Comparison of ENCODE assay signal across 23 mouse cellular contexts in genomic region chr3:117893736-117894135, GRCm38 (mm10).
"Had no signal": no experiment of that assay in that cellular context is flagged by ENCODE, and none has a peak within 500 bp of the region (broad histone marks: within the 10 kb centered on the region; RNA-seq: fewer than 3 reads in every experiment).

No protein-coding gene starts in this region.

- DNase-seq: kidney, adult 18-20 months; kidney, adult 9 months; kidney, postnatal 25 days; layer of hippocampus, adult 9-11 months; layer of hippocampus, postnatal 36 days; liver, postnatal 0 days; lung, embryonic 14.5 days; right cerebral cortex, adult 18-20 months; right cerebral cortex, postnatal 14 days; right cerebral cortex, postnatal 4 days; thymus, adult 18-20 months; thymus, postnatal 36 days had no signal

- H3K9me3 ChIP-seq: megakaryocyte, embryonic 14.5 days; midbrain, embryonic 10.5 days; midbrain, embryonic 13.5 days; neural tube, embryonic 13.5 days had no signal

- H3K27ac ChIP-seq: layer of hippocampus, adult 2 months; left cerebral cortex, adult 2 months; liver, embryonic 14.5 days; midbrain, embryonic 10.5 days; midbrain, embryonic 13.5 days; neural tube, embryonic 13.5 days; stomach, postnatal 0 days had no signal

- H3K4me3 ChIP-seq: layer of hippocampus, adult 2 months; left cerebral cortex, adult 2 months; megakaryocyte, embryonic 14.5 days; midbrain, embryonic 10.5 days; midbrain, embryonic 13.5 days; myocyte; neural tube, embryonic 13.5 days had no signal

- H3K36me3 ChIP-seq: midbrain, embryonic 10.5 days; midbrain, embryonic 13.5 days; neural tube, embryonic 13.5 days had no signal

- ATAC-seq: liver, postnatal 0 days; lung, postnatal 0 days; midbrain, embryonic 13.5 days; midbrain, embryonic 16.5 days had no signal

- H3K27me3 ChIP-seq: megakaryocyte, embryonic 14.5 days; midbrain, embryonic 13.5 days; neural tube, embryonic 13.5 days had no signal

- H3K4me1 ChIP-seq: midbrain, embryonic 10.5 days; midbrain, embryonic 13.5 days; neural tube, embryonic 13.5 days had no signal
